Mouse (Mus musculus) subcutaneous adipose tissue, adult 2 months (tissue): ENCODE data around the gene Son. TPM values are rescaled to one million over a fixed set of nuclear protein-coding genes. Genes with fewer than 3 reads are reported as not detected.

ENCODE experiments used
- polyA plus RNA-seq: library from polyadenylated mRNA; depleted of rRNA; stranded (reverse); fragments of >200 nt; gene quantifications from 2 replicates; pipeline ENCODE4 v1.2.3, GENCODE M21; 2012; ENCODE audit warnings: low replicate concordance; rRNA removed

Gene Son
- 133 and 191 TPM in 2 replicates for polyA plus RNA-seq

DNA sequence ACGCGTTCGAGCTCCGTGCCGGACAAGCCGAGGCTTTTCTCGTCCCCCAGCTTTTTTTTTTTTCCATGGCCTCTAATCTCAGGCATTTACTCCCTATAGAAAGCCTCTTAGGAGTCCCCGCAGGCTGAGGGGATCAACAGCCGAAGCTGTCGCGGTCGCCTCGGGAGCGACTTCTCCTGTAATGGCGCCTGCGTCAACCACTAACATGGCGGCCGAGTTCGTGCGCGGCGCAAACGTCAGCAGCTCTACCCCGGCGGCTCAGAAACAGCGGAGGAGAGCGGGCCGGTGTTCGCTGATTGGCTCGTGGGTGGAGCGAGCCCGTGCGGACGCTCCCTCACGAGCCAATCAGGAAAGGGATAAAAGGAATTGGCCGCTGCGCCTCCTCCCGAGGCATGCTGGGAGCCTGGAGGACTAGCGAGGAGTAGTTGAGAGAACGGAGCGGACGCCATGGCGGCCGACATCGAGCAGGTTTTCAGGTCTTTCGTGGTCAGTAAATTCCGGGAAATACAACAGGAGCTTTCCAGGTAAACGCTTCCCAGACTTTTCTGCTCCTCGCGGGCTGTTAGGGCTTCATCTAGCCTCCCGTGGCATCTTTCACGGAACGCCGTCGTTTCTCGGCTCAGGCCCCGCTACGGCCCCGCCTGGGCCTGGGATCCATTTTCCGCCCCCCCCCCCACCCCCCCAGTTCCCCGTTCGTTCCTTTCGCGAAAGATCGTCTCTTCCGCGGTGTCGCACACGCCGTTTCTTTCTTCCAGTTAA, at the start of gene Son:
Gene Son, plus strand, starts transcription at position 46 of the 759 bp plus-strand sequence.

DNA sequence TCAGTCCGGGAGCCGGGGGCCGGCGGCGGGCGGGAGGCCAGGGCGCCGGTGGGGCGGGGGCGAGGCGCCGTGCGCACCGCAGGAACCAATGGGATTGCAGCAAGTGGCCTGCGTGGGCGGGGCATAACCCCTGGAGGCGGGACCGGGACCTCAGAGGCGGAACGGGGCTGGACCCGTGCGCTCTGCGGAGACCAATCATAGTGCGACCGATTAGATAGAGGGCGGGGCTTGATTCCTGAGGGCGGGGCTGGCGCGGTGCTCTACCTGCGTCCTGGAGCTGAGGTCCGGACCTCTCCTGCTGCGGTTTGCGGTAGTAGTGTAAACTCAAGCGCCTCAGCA, 49.7 kb upstream of the Son start, which contains the start of gene Tmem50b:
Gene Tmem50b, minus strand, starts transcription at position 129 of the 339 bp plus-strand sequence.

DNA sequence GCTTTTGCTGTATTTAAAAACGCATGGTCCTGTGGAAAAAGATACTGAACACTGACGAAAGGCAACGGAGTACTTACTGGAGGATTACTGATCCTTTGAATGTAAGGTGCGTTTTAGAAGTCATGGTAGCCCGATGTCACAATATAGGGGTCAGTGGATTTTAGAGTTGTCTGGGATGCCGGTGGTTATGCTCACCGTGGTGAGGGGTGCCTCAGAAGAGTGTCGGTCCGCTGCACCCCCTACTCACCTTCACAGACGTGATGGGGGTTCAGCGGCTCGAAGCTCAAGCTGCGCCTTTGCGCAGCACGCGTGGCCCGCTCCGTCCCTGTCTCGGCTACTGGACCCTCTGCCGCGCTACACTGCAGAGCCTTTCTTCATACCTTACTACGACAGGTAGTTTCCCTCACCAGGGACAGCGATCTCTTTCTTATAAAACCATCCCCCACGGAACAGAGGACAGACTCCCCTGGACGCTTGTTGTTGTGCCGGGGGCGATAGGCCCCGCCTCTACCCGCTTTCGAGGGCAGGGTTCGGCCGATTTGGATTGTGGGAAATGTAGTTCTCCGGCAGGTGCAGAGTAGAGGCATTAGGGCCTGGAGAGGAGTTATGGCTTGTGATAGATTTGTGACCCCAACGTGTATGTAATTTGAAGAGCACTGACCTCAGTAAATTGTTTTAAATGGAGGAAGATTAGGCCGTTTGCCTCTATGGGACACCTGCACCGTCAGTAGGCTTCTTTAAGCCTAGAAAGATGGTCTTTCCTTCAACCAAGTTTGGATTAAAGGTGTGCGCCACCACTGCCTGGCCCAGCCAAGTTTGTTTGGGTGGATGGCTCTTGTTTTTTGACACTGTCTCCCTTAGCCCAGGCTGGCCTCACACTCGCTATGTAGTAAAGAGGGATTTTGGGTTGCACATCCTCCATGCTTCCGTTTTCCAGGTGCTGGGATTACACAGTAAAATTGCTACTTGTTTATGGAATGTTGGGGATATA, 28.5 kb upstream of the Son start, which contains the start of gene Dnajc28:
Gene Dnajc28, minus strand, starts transcription at position 516 of the 991 bp plus-strand sequence.

DNA sequence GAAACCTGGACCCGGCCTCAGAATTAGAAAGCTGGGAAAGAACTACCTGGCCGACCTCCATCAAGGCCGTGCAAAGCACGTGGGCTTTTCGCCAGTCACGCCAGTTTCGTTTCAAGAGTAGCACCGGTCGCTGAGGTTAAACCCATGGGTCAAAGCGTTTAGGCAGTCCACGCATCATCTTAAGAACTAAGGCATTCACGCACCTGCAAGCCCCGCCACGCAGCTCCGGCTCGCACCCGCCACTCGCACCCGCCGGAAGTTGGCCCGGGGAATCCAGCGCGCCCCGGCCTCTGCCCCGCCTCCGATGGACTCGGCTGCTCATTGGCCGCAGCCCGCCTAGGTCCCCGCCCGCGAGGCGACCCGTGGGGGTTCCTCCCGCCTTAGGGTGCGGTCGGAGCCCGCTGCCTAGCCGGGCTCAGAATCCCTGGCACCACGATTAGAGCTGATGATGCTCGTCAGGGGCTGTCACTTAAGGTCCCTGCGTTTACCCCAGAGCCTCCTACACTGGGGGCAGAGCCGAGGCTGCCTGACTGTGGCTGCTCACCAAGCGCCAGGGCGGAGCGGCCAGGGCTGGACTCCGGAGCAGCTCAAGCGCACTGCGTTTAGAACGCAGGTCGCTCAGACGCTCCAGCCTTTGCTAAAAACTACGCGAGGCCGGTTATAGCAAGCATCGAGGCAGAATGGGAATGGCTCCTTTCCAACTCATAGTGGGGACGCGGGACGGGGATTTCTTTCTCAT, 456 bp upstream of the Son start, which contains the start of gene Gart:
Gene Gart, minus strand, starts transcription at position 272 of the 739 bp plus-strand sequence.

DNA sequence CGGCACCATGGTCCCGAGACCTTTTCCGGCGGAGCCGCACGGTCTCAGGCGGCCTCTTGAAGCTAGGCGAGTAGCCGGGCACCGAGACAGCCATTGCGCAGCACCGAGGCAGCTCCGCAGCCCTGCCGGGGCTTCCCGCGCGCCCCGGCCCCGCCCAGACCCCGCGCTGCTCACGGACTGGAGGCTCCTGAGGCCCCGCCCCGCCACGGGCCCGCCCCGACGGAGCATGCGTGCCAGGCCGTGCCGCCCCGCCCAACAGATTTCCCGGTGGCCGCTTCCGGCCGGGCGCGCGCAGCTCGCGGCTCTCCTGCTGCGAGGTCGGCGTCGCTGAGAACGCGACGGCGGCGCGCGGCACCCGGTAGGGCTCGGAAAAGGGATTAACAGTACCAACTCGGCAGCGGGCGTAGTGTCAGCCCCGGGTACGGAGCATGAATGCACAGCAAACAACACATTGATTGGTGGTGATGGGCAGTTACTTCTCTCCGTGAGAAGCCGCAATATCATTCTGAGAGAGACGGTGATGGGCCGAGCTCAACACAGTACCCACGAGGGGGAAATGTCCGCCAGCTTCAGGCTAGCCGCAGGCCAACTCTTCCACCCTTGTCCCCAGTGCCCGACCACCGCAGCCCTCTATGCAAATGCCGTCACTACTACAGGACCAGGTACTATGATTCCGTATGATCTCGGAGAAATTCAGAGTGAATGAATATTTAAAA, 41.5 kb downstream of the Son start, which contains the start of gene Donson:
Gene Donson, minus strand, starts transcription at position 152 of the 716 bp plus-strand sequence.

DNA sequence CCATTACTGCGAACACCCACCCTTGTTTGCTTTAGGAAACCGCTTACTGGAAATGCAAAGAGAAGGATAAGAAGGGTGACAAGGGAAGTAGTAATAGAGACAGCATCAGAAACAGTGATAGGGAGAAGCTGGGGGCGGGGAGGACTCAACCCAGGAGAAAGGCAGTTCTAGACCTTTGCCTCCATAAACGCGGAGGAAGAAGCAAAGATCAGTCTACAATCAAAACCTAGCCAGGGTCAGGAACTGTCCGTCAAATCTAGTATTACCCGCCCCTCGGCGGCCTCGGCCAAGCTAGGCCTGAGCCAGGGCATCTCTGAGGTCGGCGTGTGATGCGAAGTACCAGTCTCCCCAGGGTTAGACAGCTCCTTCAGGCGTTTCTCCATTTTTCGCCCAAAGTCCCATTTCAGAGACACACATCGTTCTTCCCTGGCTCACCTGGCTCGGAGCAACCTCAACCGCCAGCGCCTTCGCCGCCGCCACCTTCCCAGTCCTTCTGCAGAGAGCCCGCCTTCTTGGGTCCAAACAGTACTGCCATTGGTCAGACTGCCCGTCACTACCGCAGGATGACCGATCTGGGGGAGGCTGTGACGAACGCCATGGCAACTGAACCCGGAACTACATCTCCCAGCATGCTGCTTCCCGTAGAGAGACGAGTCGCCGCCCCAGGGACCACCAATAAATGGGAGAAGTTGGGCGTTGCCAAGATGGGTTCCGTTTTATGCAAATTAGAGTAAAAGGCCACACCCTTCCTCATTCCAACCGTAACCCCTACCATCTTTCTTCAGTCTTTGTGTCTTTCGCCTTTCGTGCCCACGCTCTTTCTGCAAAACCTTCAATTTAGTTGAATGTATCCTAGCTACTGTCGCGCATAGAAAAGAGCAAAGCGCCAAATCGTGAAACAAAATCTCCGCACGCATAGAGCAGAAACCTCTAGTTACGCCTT, 81.1 kb downstream of the Son start, which contains the start of gene Cryzl1:
Gene Cryzl1, minus strand, starts transcription at position 853 of the 943 bp plus-strand sequence.

Other genes starting within 250 kb of the Son start
- 42.5 and 58.3 TPM in 2 replicates for gene Il10rb, start 241.3 kb upstream of the Son start, polyA plus RNA-seq
- 33.9 and 38.6 TPM in 2 replicates for gene Ifnar1, start 162.3 kb upstream of the Son start, polyA plus RNA-seq
- gene Ifngr2, start 100.4 kb upstream of the Son start, polyA plus RNA-seq = 30.0 and 31.0 TPM in 2 replicates
- 51.3 and 70.5 TPM in 2 replicates for gene Tmem50b, start 49.7 kb upstream of the Son start, polyA plus RNA-seq
- 2.6 and 3.0 TPM in 2 replicates for gene Dnajc28, start 28.5 kb upstream of the Son start, polyA plus RNA-seq
- 27.3 and 52.4 TPM in 2 replicates for gene Gart, start 554 bp upstream of the Son start, polyA plus RNA-seq
- gene Donson, start 41.3 kb downstream of the Son start, polyA plus RNA-seq = 4.7 and 9.0 TPM in 2 replicates
- 31.1 and 37.4 TPM in 2 replicates for gene Cryzl1, start 81.5 kb downstream of the Son start, polyA plus RNA-seq
- gene Itsn1, start 81.8 kb downstream of the Son start, polyA plus RNA-seq = 51.2 and 52.6 TPM in 2 replicates